Mouse (Mus musculus): Measurements from ENCODE around the gene Cdh13.

DNA sequence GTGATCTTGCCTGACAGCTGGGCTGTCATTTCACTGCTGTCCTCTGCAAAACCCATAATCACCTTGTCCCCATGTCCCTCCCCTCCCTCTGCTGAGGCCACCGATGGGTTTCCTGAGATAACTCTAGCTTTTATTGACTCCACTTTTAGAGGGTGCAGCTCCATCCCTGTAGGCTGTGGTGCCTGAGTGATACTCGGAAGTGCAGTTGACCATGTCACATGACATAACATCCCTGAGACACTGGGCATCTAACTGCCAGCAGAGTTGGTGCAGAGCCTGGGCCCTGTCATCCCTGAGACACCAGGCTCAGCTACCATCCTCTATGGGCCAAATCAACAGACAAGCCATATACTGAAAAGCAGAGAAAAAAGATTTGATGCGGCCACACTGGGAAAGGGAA, 750.5 kb downstream of the Cdh13 start:
- TF ChIP-seq CTCF (IDR thresholded peaks at IDR 0.05; ENCODE audit: extremely low read depth, insufficient read depth, low read length): no peak
- no peak for TF ChIP-seq POLR2A (IDR thresholded peaks at IDR 0.05; ENCODE audit: extremely low read depth, insufficient read depth, low read length)

Measured in cortical plate, adult 2 months (tissue).